In the genomic region with DNA sequence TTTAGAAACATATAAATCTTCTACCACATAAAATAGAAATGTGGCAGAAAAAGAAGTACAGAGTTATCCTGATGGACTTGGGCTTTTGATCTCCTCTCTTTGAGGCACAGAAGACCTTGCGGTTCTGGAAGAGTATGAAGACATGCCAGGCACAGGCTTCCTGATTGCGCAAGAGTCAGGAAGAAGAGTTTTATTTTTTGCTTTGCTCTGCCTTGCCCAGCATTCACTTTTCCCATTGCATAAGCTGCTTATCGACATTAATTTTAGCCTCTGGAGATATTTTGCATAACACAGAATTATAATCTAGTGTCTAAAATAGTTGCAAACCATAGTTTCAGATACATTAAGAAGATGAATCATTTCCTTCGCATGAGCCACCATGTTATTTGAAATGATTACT, we compare ENCODE assay signal across 10 mouse cellular contexts.
"Had no signal": no experiment of that assay in that cellular context is flagged by ENCODE, and none has a peak within 500 bp of the region (broad histone marks: within the 10 kb centered on the region; RNA-seq: fewer than 3 reads in every experiment).

No protein-coding gene starts in this region.

- DNase-seq: kidney, adult 2 months; kidney, postnatal 25 days; layer of hippocampus, postnatal 36 days; left cerebral cortex, postnatal 4 days; lung, adult 18-20 months; lung, postnatal 36 days; midbrain, embryonic 14.5 days; spleen, adult 18-20 months; thymus, adult 18-20 months; thymus, postnatal 14 days had no signal
